Mouse (Mus musculus) cortical plate, adult 2 months (tissue): ENCODE measurements around the gene Cd180.

Source experiments
- CTCF ChIP-seq: fragments of 200-500 bp; IDR thresholded peaks from 2 replicates; pipeline ENCODE4 v1.5.1; 2011; ENCODE audit warnings: mild to moderate bottlenecking, control low read depth, low read length; ENCODE audit not compliant: insufficient read depth; ENCODE audit errors: extremely low read depth
- POLR2A ChIP-seq: fragments of 200-500 bp; IDR thresholded peaks from 2 replicates; pipeline ENCODE4 v1.6.1; 2011; ENCODE audit warnings: mild to moderate bottlenecking, low read length, control low read depth; ENCODE audit not compliant: insufficient read depth; ENCODE audit errors: extremely low read depth

DNA sequence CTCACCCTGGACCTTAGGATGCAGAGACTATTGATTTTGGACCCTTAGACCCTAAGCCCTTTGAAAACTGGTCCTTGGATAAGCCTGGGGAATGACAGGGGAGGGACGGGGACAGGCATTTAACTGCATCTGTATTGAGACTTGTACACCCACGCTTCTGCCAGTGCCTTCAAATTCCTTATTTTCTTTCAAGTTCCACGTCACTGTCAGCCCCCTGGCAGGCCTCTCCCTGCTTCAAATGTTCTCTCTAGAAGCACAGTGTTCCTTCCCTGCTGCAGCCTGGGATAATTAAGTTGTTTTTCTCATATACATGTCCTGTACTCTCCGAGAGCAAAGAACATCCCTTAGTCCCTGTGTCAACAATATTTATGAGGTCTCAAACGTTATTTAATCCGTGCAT is 55.8 kb downstream of the Cd180 start:
- no peak for TF ChIP-seq POLR2A
- TF ChIP-seq CTCF = no peak
